Mouse (Mus musculus) myocyte (in vitro differentiated cells): ENCODE data around the gene Asah2. TPM values are rescaled to one million over a fixed set of nuclear protein-coding genes. Genes with fewer than 3 reads are reported as not detected.
A peak's percentile ranks its signal among the peaks of the same experiment; 100 is the strongest.
"Not testable (repeated sequence)": the region's sequence is repeated elsewhere in the genome, so short reads cannot be mapped to it uniquely, and the experiment has no call there.

Source experiments
- H3K27me3 ChIP-seq: one replicate; pipeline ENCODE4 v1.6.1; 2011; ENCODE audit not compliant: control insufficient read depth, insufficient read depth, insufficient read length
- H3K36me3 ChIP-seq: one replicate; pipeline ENCODE4 v1.6.1; 2011; ENCODE audit not compliant: control insufficient read depth, insufficient read depth
- H3K4me2 ChIP-seq: one replicate; pipeline ENCODE4 v1.6.1; 2011; ENCODE audit warnings: low read depth, control low read depth
- H3K4me3 ChIP-seq: one replicate; pipeline ENCODE4 v1.5.1; 2011; ENCODE audit warnings: mild to moderate bottlenecking, control low read depth, moderate library complexity
- H3K79me2 ChIP-seq: one replicate; pipeline ENCODE4 v1.6.1; 2011; ENCODE audit not compliant: control insufficient read depth, insufficient read depth
- H3ac ChIP-seq: one replicate; pipeline ENCODE4 v1.6.1; 2011; ENCODE audit not compliant: control insufficient read depth, insufficient read length
- CEBPB ChIP-seq: IDR thresholded peaks from 2 replicates; pipeline ENCODE4 v1.6.1; 2011; ENCODE audit warnings: mild to moderate bottlenecking, moderate library complexity; ENCODE audit not compliant: poor library complexity, insufficient read depth, severe bottlenecking
- E2F4 ChIP-seq: IDR thresholded peaks from one replicate; pipeline ENCODE4 v1.6.1; 2011; ENCODE audit warnings: mild to moderate bottlenecking, control low read depth, moderate library complexity; ENCODE audit not compliant: insufficient read depth
- MAX ChIP-seq: IDR thresholded peaks from one replicate; pipeline ENCODE4 v1.6.1; 2011; ENCODE audit warnings: low read depth, mild to moderate bottlenecking, control low read depth
- MYOD1 ChIP-seq, 3 experiments: IDR thresholded peaks; one replicate each; pipeline ENCODE4 v1.6.1; 2011; ENCODE audit warnings: control low read depth in 2 of 3, low read depth in 2 of 3, mild to moderate bottlenecking in 2 of 3, moderate library complexity in 1 of 3; ENCODE audit not compliant: insufficient read length in 2 of 3, control insufficient read depth in 1 of 3
- MYOG ChIP-seq, 3 experiments: IDR thresholded peaks; one replicate each; pipeline ENCODE4 v1.6.1; 2011; ENCODE audit warnings: control low read depth in 2 of 3, low read depth in 2 of 3, mild to moderate bottlenecking in 2 of 3; ENCODE audit not compliant: insufficient read length in 2 of 3, control insufficient read depth in 1 of 3, insufficient read depth in 1 of 3
- POLR2A ChIP-seq: IDR thresholded peaks from one replicate; pipeline ENCODE4 v1.6.1; 2011; ENCODE audit warnings: low read depth, mild to moderate bottlenecking, control low read depth, moderate library complexity; ENCODE audit not compliant: insufficient read length
- POLR2AphosphoS2 ChIP-seq: IDR thresholded peaks from one replicate; pipeline ENCODE4 v1.6.1; 2011; ENCODE audit warnings: low read depth, control low read depth; ENCODE audit not compliant: insufficient read length
- REST ChIP-seq: IDR thresholded peaks from one replicate; pipeline ENCODE4 v1.6.1; 2011; ENCODE audit warnings: mild to moderate bottlenecking, control low read depth, moderate library complexity; ENCODE audit not compliant: insufficient read depth, insufficient read length
- SRF ChIP-seq: IDR thresholded peaks from one replicate; pipeline ENCODE4 v1.6.1; 2011; ENCODE audit warnings: low read depth; ENCODE audit not compliant: control insufficient read depth, insufficient read length
- TCF12 ChIP-seq: IDR thresholded peaks from one replicate; pipeline ENCODE4 v1.6.1; 2011; ENCODE audit warnings: mild to moderate bottlenecking, control low read depth; ENCODE audit not compliant: poor library complexity, insufficient read depth, severe bottlenecking
- TCF3 ChIP-seq: IDR thresholded peaks from one replicate; pipeline ENCODE4 v1.6.1; 2011; ENCODE audit warnings: low read depth, control low read depth; ENCODE audit not compliant: insufficient read length
- USF1 ChIP-seq: IDR thresholded peaks from one replicate; pipeline ENCODE4 v1.6.1; 2011; ENCODE audit warnings: low read depth, mild to moderate bottlenecking, control low read depth, moderate library complexity
- polyA plus RNA-seq: library from polyadenylated mRNA; unstranded; fragments of >200 nt; fragmentation: generic; extraction: Trizol; gene quantifications from one replicate; pipeline ENCODE4 v1.2.1, GENCODE M21; 2012; ENCODE audit warnings: missing spikeins

The Asah2 gene
- polyA plus RNA-seq, 1 experiment = 1.1 TPM

GRCm38 (mm10) chr19:32088570-32088969 is 19.4 kb downstream of the Asah2 start:
- TF ChIP-seq MYOG (IDR thresholded peaks at IDR 0.05; ENCODE audit: control insufficient read depth in 1 of 3, insufficient read depth in 1 of 3, insufficient read length in 2 of 3, low read depth in 2 of 3) (no peak), MYOD1 (IDR thresholded peaks at IDR 0.05; ENCODE audit: control insufficient read depth in 1 of 3, insufficient read length in 2 of 3, low read depth in 2 of 3) (no peak), REST (no peak), CEBPB (no peak), E2F4 (no peak), TCF12 (no peak), TCF3 (no peak), USF1 (no peak), POLR2AphosphoS2 (no peak), SRF (no peak), POLR2A (no peak), MAX (no peak)
- no peak overlapping the region for H3K4me3 ChIP-seq
- no peak overlapping the region for H3ac ChIP-seq
- no peak overlapping the region for H3K4me2 ChIP-seq
- no peaks in the 10 kb centered on the region for H3K36me3 ChIP-seq
- H3K79me2 ChIP-seq = no peaks in the 10 kb centered on the region
- H3K27me3 ChIP-seq = no peaks in the 10 kb centered on the region

DNA sequence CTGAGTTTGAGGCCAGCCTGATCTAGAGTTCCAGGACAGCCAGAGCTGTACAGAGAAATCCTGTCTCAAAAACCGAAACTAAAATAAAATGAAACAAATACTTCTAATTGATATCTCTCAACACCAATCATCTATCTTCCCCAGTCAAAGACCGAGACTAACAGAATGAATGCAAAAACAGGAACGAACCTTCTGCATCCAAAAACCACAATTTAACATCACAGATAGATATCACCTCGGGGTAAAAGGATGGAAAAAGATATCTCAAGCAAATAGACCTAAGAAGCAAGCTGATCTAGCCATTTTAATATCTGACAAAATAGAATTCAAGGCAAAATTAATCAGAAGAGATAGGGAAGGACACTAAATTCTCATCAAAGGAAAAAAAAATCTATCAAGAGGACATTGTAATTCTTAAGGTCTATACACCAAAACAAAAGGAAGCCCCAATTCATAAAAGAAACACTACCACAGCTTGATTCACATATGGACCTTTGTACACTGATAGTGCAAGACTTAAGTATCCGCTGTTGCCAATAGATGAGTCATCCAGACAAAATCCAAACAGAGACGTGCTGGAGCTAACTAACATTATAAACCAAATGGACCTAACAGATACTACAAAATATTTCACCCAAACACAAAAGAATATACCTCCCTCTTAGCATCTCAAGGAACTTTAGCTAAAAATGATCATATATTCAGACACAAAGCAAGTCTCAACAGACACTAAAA is 20.1 kb downstream of the Asah2 start:
- H3K27me3 ChIP-seq = no peaks in the 10 kb centered on the region
- H3K36me3 ChIP-seq = no peaks in the 10 kb centered on the region
- H3K79me2 ChIP-seq = no peaks in the 10 kb centered on the region
- no peak overlapping the region for H3K4me2 ChIP-seq
- TF ChIP-seq POLR2A = no peak
- TF ChIP-seq POLR2AphosphoS2 = no peak
- TF ChIP-seq TCF3 = no peak
- TF ChIP-seq REST = no peak
- TF ChIP-seq MYOG (IDR thresholded peaks at IDR 0.05; ENCODE audit: control insufficient read depth in 1 of 3, insufficient read depth in 1 of 3, insufficient read length in 2 of 3, low read depth in 2 of 3) = no peak
- TF ChIP-seq TCF12 = no peak
- TF ChIP-seq CEBPB = no peak
- H3ac ChIP-seq = no peak overlapping the region
- no peak overlapping the region for H3K4me3 ChIP-seq

DNA sequence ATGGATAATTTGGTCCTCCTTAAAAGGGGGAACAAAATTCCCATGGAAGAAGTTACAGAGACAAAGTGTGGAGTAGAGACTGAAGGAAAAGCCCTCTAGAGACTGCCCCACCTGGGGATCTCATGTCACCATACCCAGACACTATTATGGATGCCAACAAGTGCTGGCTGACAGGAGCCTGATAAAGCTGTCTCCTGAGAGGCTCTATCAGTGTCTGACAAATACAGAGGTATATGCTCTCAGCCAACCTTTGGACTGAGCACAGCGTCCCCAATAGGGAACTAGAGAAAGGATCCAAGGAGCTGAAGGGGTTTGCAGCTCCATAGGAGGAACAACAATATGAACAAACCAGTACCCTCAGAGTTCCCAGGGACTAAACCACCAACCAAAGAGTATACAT is 23.2 kb downstream of the Asah2 start:
- not testable (repeated sequence) for H3K36me3 ChIP-seq, H3ac ChIP-seq, H3K4me2 ChIP-seq, H3K79me2 ChIP-seq, H3K27me3 ChIP-seq, H3K4me3 ChIP-seq

- H3K27me3 ChIP-seq = no peaks in the 10 kb centered on the region
- H3K4me3 ChIP-seq = no peak overlapping the region
- no peak for TF ChIP-seq USF1
- TF ChIP-seq MYOD1 (IDR thresholded peaks at IDR 0.05; ENCODE audit: control insufficient read depth in 1 of 3, insufficient read length in 2 of 3, low read depth in 2 of 3) = no peak
- TF ChIP-seq POLR2A = no peak
- TF ChIP-seq E2F4 = no peak
- no peak for TF ChIP-seq TCF3
- TF ChIP-seq REST = no peak
- TF ChIP-seq MYOG (IDR thresholded peaks at IDR 0.05; ENCODE audit: control insufficient read depth in 1 of 3, insufficient read depth in 1 of 3, insufficient read length in 2 of 3, low read depth in 2 of 3) = no peak
- TF ChIP-seq TCF12 = no peak
- TF ChIP-seq SRF = no peak
- TF ChIP-seq MAX = no peak
- no peaks in the 10 kb centered on the region for H3K79me2 ChIP-seq
- H3ac ChIP-seq = no peak overlapping the region
- no peak overlapping the region for H3K4me2 ChIP-seq
- no peaks in the 10 kb centered on the region for H3K36me3 ChIP-seq
These were observed 37.7 kb downstream of the Asah2 start for GRCm38 (mm10) chr19:32070340-32070739.

GRCm38 (mm10) chr19:32069598-32069997 is 38.4 kb downstream of the Asah2 start:
- Histone ChIP-seq H3ac (no peak overlapping the region), H3K4me3 (no peak overlapping the region), H3K36me3 (no peaks in the 10 kb centered on the region), H3K4me2 (peak overlapping the region; percentile 22), H3K79me2 (no peaks in the 10 kb centered on the region), H3K27me3 (no peaks in the 10 kb centered on the region)
- no peak for TF ChIP-seq USF1
- no peak for TF ChIP-seq TCF3
- TF ChIP-seq TCF12 = no peak
